8 mouse cellular contexts compared by ENCODE assay signal in genomic region chr14:21678509-21679285, GRCm38 (mm10). TPM values are rescaled to one million over a fixed set of nuclear protein-coding genes. Genes with fewer than 3 reads are reported as not detected.
DNase-seq lines count a peak whose midpoint lies in the region; ATAC-seq and TF ChIP-seq lines count a peak whose summit lies in the region.

No protein-coding gene starts in this region.

- no peak overlapping the region for H3K9ac ChIP-seq in kidney, postnatal 0 days (ENCODE audit: low read depth, low read length)

- 50% methylated on average over 7 of the region's 7 CpGs for WGBS in kidney, postnatal 0 days

- TF ChIP-seq POLR2A in cortical plate, adult 2 months (IDR thresholded peaks at IDR 0.05; ENCODE audit: extremely low read depth, insufficient read depth, low read length): no peak

- H3K4me1 ChIP-seq in cortical plate, adult 2 months (ENCODE audit: control insufficient read depth, insufficient read depth, low read length): no peaks in the 10 kb centered on the region; the same call in 1 of the 2 replicates
- peaks cover 13% of the 10 kb centered on the region; the same call in 1 of the 2 replicates for H3K4me1 ChIP-seq in kidney, postnatal 0 days (replicated peaks; ENCODE audit: insufficient read depth, low read length)

- peak; percentile 25 for DNase-seq in cerebellum, adult 8-10 months
- no peak for DNase-seq in cerebellum, adult 11-12 months
- peak; percentile 63 for DNase-seq in right cerebral cortex, postnatal 14 days
- DNase-seq in right cerebral cortex, postnatal 25 days: no peak
- DNase-seq in kidney, postnatal 0 days (ENCODE audit: low spot score): peak; percentile 67
- DNase-seq in lung, postnatal 14 days: peak; percentile 73
- DNase-seq in thymus, postnatal 25 days: peak; percentile 51

- peak; percentile 60 for TF ChIP-seq CTCF in cortical plate, adult 2 months (IDR thresholded peaks at IDR 0.05; ENCODE audit: extremely low read depth, insufficient read depth, low read length)
- TF ChIP-seq CTCF in kidney, postnatal 0 days (IDR thresholded peaks at IDR 0.05; ENCODE audit: low read depth): peak; percentile 81

- no peak for ATAC-seq in kidney, postnatal 0 days (replicated peaks; ENCODE audit: low FRiP score, low read depth)

- H3K27ac ChIP-seq in cortical plate, adult 2 months (ENCODE audit: insufficient read depth, low read length): no peak overlapping the region
- H3K27ac ChIP-seq in kidney, postnatal 0 days: no peak overlapping the region

- no peak overlapping the region for H3K4me2 ChIP-seq in kidney, postnatal 0 days (ENCODE audit: low read length)

- no peaks in the 10 kb centered on the region for H3K27me3 ChIP-seq in kidney, postnatal 0 days (ENCODE audit: insufficient read depth, low read length)

- no peak overlapping the region for H3K4me3 ChIP-seq in cortical plate, adult 2 months (ENCODE audit: insufficient read depth, low read length)
- H3K4me3 ChIP-seq in kidney, postnatal 0 days (replicated peaks; ENCODE audit: low read depth, low read length): no peak overlapping the region

- H3K9me3 ChIP-seq in kidney, postnatal 0 days (replicated peaks; ENCODE audit: low read length): no peaks in the 10 kb centered on the region

- H3K36me3 ChIP-seq in kidney, postnatal 0 days (ENCODE audit: insufficient read depth, low read length): no peaks in the 10 kb centered on the region

RNA-seq across cellular contexts. Expression of gene Dupd1, which starts 35.7 kb away (rescaled TPM):
- polyA plus RNA-seq in cortical plate, adult 2 months (2012; rRNA removed): 0.08 and 0.17 TPM in 2 replicates
- polyA plus RNA-seq in kidney, postnatal 0 days (2015; fragmentation: Nextera tagmentation; extraction: Ambion mirVana): not detected in 2 replicates

Comparison
In these comparisons a context has a peak if more than half of its experiments do, and no peak if none do; other contexts are left out.
1. DNase-seq: peak in cerebellum, adult 8-10 months (single experiment), right cerebral cortex, postnatal 14 days (single experiment), kidney, postnatal 0 days (single experiment), lung, postnatal 14 days (single experiment) and thymus, postnatal 25 days (single experiment); none in cerebellum, adult 11-12 months (single experiment) and right cerebral cortex, postnatal 25 days (single experiment).